Mouse (Mus musculus): ENCODE results near the gene Ankrd33. TPM values are rescaled to one million over a fixed set of nuclear protein-coding genes. Genes with fewer than 3 reads are reported as not detected.
A peak's percentile ranks its signal among the peaks of the same experiment; 100 is the strongest.

Ankrd33 gene
- polyA plus RNA-seq, 1 experiment from 2014 or later: not detected

- no peaks in the 10 kb centered on the region for H3K9me3 ChIP-seq (ENCODE audit: control insufficient read depth, low read length)
- H3K4me3 ChIP-seq (replicated peaks; ENCODE audit: low read length): no peak overlapping the region
- 84% methylated on average over 4 of the region's 4 CpGs for WGBS
- H3K4me1 ChIP-seq (replicated peaks; ENCODE audit: control insufficient read depth, insufficient read depth, low read length): peaks cover 31% of the 10 kb centered on the region
- no peak overlapping the region for H3K4me2 ChIP-seq (ENCODE audit: low read length)
- no peak overlapping the region for H3K27ac ChIP-seq (ENCODE audit: low read length)
- H3K36me3 ChIP-seq (ENCODE audit: control insufficient read depth, insufficient read depth): no peaks in the 10 kb centered on the region
- H3K27me3 ChIP-seq (replicated peaks; ENCODE audit: control insufficient read depth, insufficient read depth, low read length): peaks cover 19% of the 10 kb centered on the region
- H3K9ac ChIP-seq (replicated peaks; ENCODE audit: low read depth, low read length): no peak overlapping the region
- ATAC-seq: no peak
Measured at GRCm38 (mm10) chr15:101075150-101075549, 40.4 kb upstream of the Ankrd33 start.

GRCm38 (mm10) chr15:101075656-101076055 lies 39.9 kb upstream of the Ankrd33 start:
- no peaks in the 10 kb centered on the region for H3K36me3 ChIP-seq (ENCODE audit: control insufficient read depth, insufficient read depth)
- H3K4me2 ChIP-seq (ENCODE audit: low read length): no peak overlapping the region
- H3K9me3 ChIP-seq (ENCODE audit: control insufficient read depth, low read length): no peaks in the 10 kb centered on the region
- WGBS: 27% methylated on average over 5 of the region's 5 CpGs
- no peak overlapping the region for H3K9ac ChIP-seq (replicated peaks; ENCODE audit: low read depth, low read length)
- no peak overlapping the region for H3K27ac ChIP-seq (ENCODE audit: low read length)
- peaks cover 31% of the 10 kb centered on the region for H3K4me1 ChIP-seq (replicated peaks; ENCODE audit: control insufficient read depth, insufficient read depth, low read length)
- H3K27me3 ChIP-seq (replicated peaks; ENCODE audit: control insufficient read depth, insufficient read depth, low read length): peaks cover 19% of the 10 kb centered on the region
- ATAC-seq: no peak
- H3K4me3 ChIP-seq (replicated peaks; ENCODE audit: low read length): no peak overlapping the region

- H3K4me1 ChIP-seq (replicated peaks; ENCODE audit: control insufficient read depth, insufficient read depth, low read length): peaks cover 31% of the 10 kb centered on the region
- ATAC-seq: 0 out of 2 replicates have a peak, but pooled peaks have one; percentile 23
- no peak overlapping the region for H3K27ac ChIP-seq (ENCODE audit: low read length)
- H3K4me2 ChIP-seq (ENCODE audit: low read length): peak overlapping the region; percentile 91
- peak overlapping the region; percentile 55 for H3K4me3 ChIP-seq (replicated peaks; ENCODE audit: low read length)
- no peaks in the 10 kb centered on the region for H3K9me3 ChIP-seq (ENCODE audit: control insufficient read depth, low read length)
- whole genome bisulfite sequencing: 4% methylated on average over 26 of the region's 26 CpGs
- no peak overlapping the region; the same call in 1 of the 2 replicates for H3K9ac ChIP-seq (replicated peaks; ENCODE audit: low read depth, low read length)
- H3K36me3 ChIP-seq (ENCODE audit: control insufficient read depth, insufficient read depth): no peaks in the 10 kb centered on the region
- peaks cover 19% of the 10 kb centered on the region for H3K27me3 ChIP-seq (replicated peaks; ENCODE audit: control insufficient read depth, insufficient read depth, low read length)
Measured at GRCm38 (mm10) chr15:101076071-101077000, 39.2 kb upstream of the Ankrd33 start.

GRCm38 (mm10) chr15:101077001-101077812 lies 38.3 kb upstream of the Ankrd33 start:
- ATAC-seq: peak; percentile 21; the same call in 1 of the 2 replicates
- H3K4me1 ChIP-seq (replicated peaks; ENCODE audit: control insufficient read depth, insufficient read depth, low read length): peaks cover 31% of the 10 kb centered on the region
- no peak overlapping the region for H3K27ac ChIP-seq (ENCODE audit: low read length)

GRCm38 (mm10) chr15:101077813-101078730 lies 37.5 kb upstream of the Ankrd33 start, which contains the start of gene Fignl2:
Fignl2 (minus strand) TSS chr15:101078567.
- Histone ChIP-seq H3K9me3 (ENCODE audit: control insufficient read depth, low read length) (no peaks in the 10 kb centered on the region), H3K27ac (ENCODE audit: low read length) (no peak within 1 kb of the TSS), H3K4me2 (ENCODE audit: low read length) (peak within 1 kb of the TSS; percentile 91), H3K4me1 (replicated peaks; ENCODE audit: control insufficient read depth, insufficient read depth, low read length) (peaks cover 31% of the 10 kb centered on the region), H3K36me3 (ENCODE audit: control insufficient read depth, insufficient read depth) (no peaks in the 10 kb centered on the region), H3K27me3 (replicated peaks; ENCODE audit: control insufficient read depth, insufficient read depth, low read length) (peaks cover 19% of the 10 kb centered on the region), H3K9ac (replicated peaks; ENCODE audit: low read depth, low read length) (peak within 1 kb of the TSS; percentile 63), H3K4me3 (replicated peaks; ENCODE audit: low read length) (peak within 1 kb of the TSS; percentile 55)
- no peak; the same call in 1 of the 2 replicates for ATAC-seq
- under 1% methylated on average over 55 of the region's 96 CpGs for WGBS

More at GRCm38 (mm10) chr15:101077001-101077812, 38.3 kb upstream of the Ankrd33 start:
- Histone ChIP-seq H3K9ac (replicated peaks; ENCODE audit: low read depth, low read length) (peak overlapping the region; percentile 63), H3K9me3 (ENCODE audit: control insufficient read depth, low read length) (no peaks in the 10 kb centered on the region), H3K27me3 (replicated peaks; ENCODE audit: control insufficient read depth, insufficient read depth, low read length) (peaks cover 19% of the 10 kb centered on the region), H3K4me2 (ENCODE audit: low read length) (peak overlapping the region; percentile 91), H3K4me3 (replicated peaks; ENCODE audit: low read length) (peak overlapping the region; percentile 55), H3K36me3 (ENCODE audit: control insufficient read depth, insufficient read depth) (no peaks in the 10 kb centered on the region)
- 1% methylated on average over 34 of the region's 34 CpGs for WGBS

GRCm38 (mm10) chr15:101078731-101079156 lies 36.8 kb upstream of the Ankrd33 start:
- 3% methylated on average over 24 of the region's 30 CpGs for WGBS
- no peaks in the 10 kb centered on the region for H3K36me3 ChIP-seq (ENCODE audit: control insufficient read depth, insufficient read depth)
- H3K27me3 ChIP-seq (replicated peaks; ENCODE audit: control insufficient read depth, insufficient read depth, low read length): peaks cover 19% of the 10 kb centered on the region
- H3K4me2 ChIP-seq (ENCODE audit: low read length): peak overlapping the region; percentile 91
- peak overlapping the region; percentile 55 for H3K4me3 ChIP-seq (replicated peaks; ENCODE audit: low read length)
- peak; percentile 63 for ATAC-seq
- H3K27ac ChIP-seq (ENCODE audit: low read length): no peak overlapping the region
- no peaks in the 10 kb centered on the region for H3K9me3 ChIP-seq (ENCODE audit: control insufficient read depth, low read length)
- peaks cover 31% of the 10 kb centered on the region for H3K4me1 ChIP-seq (replicated peaks; ENCODE audit: control insufficient read depth, insufficient read depth, low read length)
- peak overlapping the region; percentile 63 for H3K9ac ChIP-seq (replicated peaks; ENCODE audit: low read depth, low read length)

- H3K9ac ChIP-seq (replicated peaks; ENCODE audit: low read depth, low read length): no peak overlapping the region
- H3K4me3 ChIP-seq (replicated peaks; ENCODE audit: low read length): no peak overlapping the region
- H3K27ac ChIP-seq (ENCODE audit: low read length): no peak overlapping the region
- peaks cover 31% of the 10 kb centered on the region for H3K4me1 ChIP-seq (replicated peaks; ENCODE audit: control insufficient read depth, insufficient read depth, low read length)
- no peak for ATAC-seq
- WGBS: 74% methylated on average over 9 of the region's 9 CpGs
- no peaks in the 10 kb centered on the region for H3K36me3 ChIP-seq (ENCODE audit: control insufficient read depth, insufficient read depth)
- H3K4me2 ChIP-seq (ENCODE audit: low read length): no peak overlapping the region
- H3K9me3 ChIP-seq (ENCODE audit: control insufficient read depth, low read length): no peaks in the 10 kb centered on the region
- H3K27me3 ChIP-seq (replicated peaks; ENCODE audit: control insufficient read depth, insufficient read depth, low read length): peaks cover 19% of the 10 kb centered on the region
Measured at GRCm38 (mm10) chr15:101080031-101080520, 35.5 kb upstream of the Ankrd33 start.

GRCm38 (mm10) chr15:101081035-101081548 lies 34.5 kb upstream of the Ankrd33 start:
- Histone ChIP-seq H3K36me3 (ENCODE audit: control insufficient read depth, insufficient read depth) (no peaks in the 10 kb centered on the region), H3K9me3 (ENCODE audit: control insufficient read depth, low read length) (no peaks in the 10 kb centered on the region), H3K4me1 (replicated peaks; ENCODE audit: control insufficient read depth, insufficient read depth, low read length) (peaks cover 29% of the 10 kb centered on the region), H3K9ac (replicated peaks; ENCODE audit: low read depth, low read length) (no peak overlapping the region), H3K4me2 (ENCODE audit: low read length) (no peak overlapping the region), H3K4me3 (replicated peaks; ENCODE audit: low read length) (no peak overlapping the region), H3K27ac (ENCODE audit: low read length) (no peak overlapping the region), H3K27me3 (replicated peaks; ENCODE audit: control insufficient read depth, insufficient read depth, low read length) (peaks cover 15% of the 10 kb centered on the region)
- ATAC-seq: no peak
- WGBS: 79% methylated on average over 7 of the region's 7 CpGs
